Mouse (Mus musculus): ENCODE measurements around the gene Srebf1.

DNA sequence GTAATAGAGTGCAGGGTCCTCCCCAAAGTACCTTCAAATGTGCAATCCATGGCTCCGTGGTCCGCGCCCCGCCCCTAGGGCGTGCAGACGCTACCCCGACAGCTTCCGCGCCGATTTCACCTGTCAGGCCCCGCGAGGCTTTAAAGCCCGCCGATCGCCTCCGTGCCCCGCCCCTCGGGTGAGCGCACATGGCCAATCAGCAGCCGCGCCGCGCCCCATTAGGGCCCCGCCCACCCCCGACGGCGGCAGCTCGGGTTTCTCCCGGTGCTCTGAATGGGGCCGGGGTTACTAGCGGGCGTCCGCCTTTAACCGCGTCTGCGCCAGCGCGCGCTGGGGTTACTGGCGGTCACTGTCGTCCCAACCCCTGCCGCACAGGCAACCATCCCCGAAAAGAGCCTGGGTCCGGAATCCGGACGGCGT is 12.1 kb downstream of the Srebf1 start:
- no peak for TF ChIP-seq CTCF (IDR thresholded peaks at IDR 0.05; ENCODE audit: low read depth, low read length)
- peak; percentile 96 for TF ChIP-seq POLR2A (IDR thresholded peaks at IDR 0.05; ENCODE audit: extremely low read depth, insufficient read depth, low read length)

Measured in liver, adult 2 months (tissue).